Mouse (Mus musculus): ENCODE measurements around the gene Trp53. TPM values are rescaled to one million over a fixed set of nuclear protein-coding genes. Genes with fewer than 3 reads are reported as not detected.
A peak's percentile ranks its signal among the peaks of the same experiment; 100 is the strongest.

Gene Trp53
- polyA plus RNA-seq, 1 experiment from 2014 or later: 48.0 TPM

DNA sequence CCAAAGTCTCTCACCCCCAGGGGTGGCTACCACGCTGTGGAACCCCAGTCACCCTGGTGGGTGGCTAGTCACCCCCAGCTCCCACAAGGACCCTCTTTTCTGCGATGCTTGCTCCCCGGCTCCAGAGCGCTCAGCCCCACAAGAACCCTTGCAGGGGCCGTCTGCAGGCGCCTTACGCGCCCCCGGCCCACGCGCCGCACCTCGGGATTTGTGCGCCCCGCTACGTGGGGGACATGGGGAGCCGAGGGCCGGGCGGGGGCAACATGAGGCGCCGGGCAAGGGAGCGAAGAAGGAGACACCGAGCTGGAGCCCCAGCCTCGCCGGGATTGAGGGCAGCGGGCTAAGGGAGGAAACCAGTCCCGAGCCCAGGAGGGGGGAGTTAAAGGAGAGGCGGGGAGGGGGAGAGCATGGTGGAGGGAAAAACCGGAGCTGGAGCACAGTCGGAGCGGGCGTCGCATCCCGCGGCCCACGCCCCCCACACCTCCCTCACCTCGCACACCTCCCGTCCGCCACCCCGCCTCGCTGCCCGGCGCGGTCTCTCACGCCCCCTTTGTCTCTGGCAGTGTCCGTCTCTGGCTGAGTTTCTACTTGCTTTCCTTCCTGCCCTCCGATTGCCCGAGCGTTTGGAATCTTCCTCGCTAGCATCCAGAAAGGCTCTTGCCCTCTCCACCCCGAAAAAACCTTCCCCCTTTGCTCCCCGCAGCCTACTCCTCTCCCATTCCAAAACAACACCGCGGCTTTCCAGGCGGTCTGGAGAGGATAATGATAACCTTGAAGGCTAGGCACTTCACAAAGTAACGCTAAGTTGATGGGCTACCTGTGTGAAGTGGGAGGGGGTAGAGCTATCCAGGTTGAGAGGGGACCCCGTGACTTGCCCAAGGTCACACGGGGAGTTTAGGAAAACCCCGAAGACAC, 20.1 kb upstream of the Trp53 start, which contains the start of gene Efnb3:
Gene Efnb3 (minus strand): TSS at position 355 of the 915 bp plus-strand sequence.
- Histone ChIP-seq H3K9me3 (ENCODE audit: control insufficient read depth) (no peaks in the 10 kb centered on the region), H3K4me1 (replicated peaks; ENCODE audit: control insufficient read depth, insufficient read depth, low read length) (0 out of 2 replicates have a peak, but pooled peaks cover 3% of the 10 kb centered on the region), H3K27ac (ENCODE audit: low read depth, low read length) (no peak within 1 kb of the TSS), H3K27me3 (replicated peaks; ENCODE audit: control insufficient read depth, insufficient read depth, low read length) (no peaks in the 10 kb centered on the region; the same call in 1 of the 2 replicates), H3K36me3 (ENCODE audit: control insufficient read depth, insufficient read depth) (peaks cover 38% of the 10 kb centered on the region), H3K4me3 (ENCODE audit: low read depth, low read length) (peak within 1 kb of the TSS; percentile 46), H3K9ac (ENCODE audit: low read depth, low read length) (peak within 1 kb of the TSS; percentile 48), H3K4me2 (replicated peaks; ENCODE audit: low read depth) (peak within 1 kb of the TSS; percentile 73)
- no peak for ATAC-seq
- TF ChIP-seq CTCF (IDR thresholded peaks at IDR 0.05; ENCODE audit: low read depth): no peak
- WGBS: 4% methylated on average over 53 of the region's 59 CpGs

DNA sequence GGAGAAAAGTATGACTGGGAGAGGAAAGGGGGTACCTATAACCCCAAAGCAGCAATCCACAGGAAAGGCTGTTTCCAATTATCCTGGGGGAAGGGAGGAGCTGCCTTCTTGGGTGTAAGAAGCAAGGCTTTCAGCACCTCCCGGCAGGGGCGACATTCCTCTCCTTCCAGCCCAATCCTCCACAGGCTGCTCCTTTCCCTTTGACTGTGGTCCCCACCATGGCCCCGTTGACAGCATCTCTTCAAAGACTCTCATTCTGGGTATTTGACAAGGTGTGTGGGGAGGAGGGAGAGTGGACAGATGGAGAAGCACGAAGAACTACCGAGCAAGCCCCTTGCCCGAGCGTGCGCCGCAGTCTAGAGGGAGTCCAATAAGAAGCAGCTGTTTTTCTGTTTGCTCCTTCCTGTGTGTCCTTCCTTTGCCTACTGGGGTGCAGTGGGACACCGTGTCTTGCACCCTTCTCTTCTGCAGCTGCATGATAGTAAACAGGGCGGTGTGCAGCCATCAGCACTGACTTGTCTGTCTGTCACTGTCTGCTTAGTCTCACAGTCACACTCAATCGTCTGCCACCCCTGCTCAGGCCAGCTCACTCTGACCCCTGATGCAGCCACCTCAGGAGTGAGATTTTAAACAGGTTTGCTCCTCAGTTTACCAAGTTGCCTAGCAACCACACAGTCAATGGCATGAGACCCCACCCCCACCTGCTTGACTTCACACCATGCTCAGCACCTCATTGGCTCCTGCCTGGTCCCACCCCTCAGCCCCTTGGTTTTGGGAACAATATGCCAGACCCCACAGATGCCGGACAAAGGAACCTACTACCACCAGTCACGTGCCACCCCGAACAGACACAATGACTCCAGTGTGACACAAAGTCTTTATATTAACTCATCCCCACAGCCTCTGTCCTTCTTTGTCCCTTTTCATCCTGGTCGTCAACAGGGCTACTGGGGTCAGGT, 19.0 kb upstream of the Trp53 start:
- 57% methylated on average over 16 of the region's 16 CpGs for WGBS
- no peak overlapping the region for H3K9ac ChIP-seq (ENCODE audit: low read depth, low read length)
- 0 out of 2 replicates have a peak, but pooled peaks cover 3% of the 10 kb centered on the region for H3K4me1 ChIP-seq (replicated peaks; ENCODE audit: control insufficient read depth, insufficient read depth, low read length)
- peaks cover 45% of the 10 kb centered on the region for H3K36me3 ChIP-seq (ENCODE audit: control insufficient read depth, insufficient read depth)
- H3K9me3 ChIP-seq (ENCODE audit: control insufficient read depth): no peaks in the 10 kb centered on the region
- peak overlapping the region; percentile 46; the same call in 1 of the 2 replicates for H3K4me3 ChIP-seq (ENCODE audit: low read depth, low read length)
- no peak for TF ChIP-seq CTCF (IDR thresholded peaks at IDR 0.05; ENCODE audit: low read depth)
- no peak for ATAC-seq
- H3K4me2 ChIP-seq (replicated peaks; ENCODE audit: low read depth): no peak overlapping the region; the same call in 1 of the 2 replicates
- H3K27me3 ChIP-seq (replicated peaks; ENCODE audit: control insufficient read depth, insufficient read depth, low read length): no peaks in the 10 kb centered on the region; the same call in 1 of the 2 replicates
- H3K27ac ChIP-seq (ENCODE audit: low read depth, low read length): no peak overlapping the region

DNA sequence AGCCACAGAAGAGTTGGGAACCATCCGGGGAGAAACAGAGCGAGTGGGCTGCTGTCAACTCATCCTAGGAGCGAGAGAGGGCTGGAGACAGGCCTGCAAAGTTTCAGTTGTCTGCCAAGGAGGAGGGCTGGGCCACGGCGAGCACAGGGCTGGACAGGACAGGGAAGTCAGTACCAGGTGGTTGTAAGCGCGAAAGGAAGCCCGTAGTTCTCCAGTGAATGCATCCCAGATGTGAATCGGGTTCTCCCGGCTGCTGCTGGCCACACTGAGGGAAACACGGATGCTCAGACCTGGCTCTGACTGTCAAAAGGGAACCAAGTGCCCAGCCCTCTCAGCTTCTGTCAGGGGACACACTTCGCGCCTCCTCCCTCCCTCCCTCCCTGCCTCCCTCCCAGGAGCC, 16.8 kb upstream of the Trp53 start:
- Histone ChIP-seq H3K9me3 (ENCODE audit: control insufficient read depth) (no peaks in the 10 kb centered on the region), H3K4me2 (replicated peaks; ENCODE audit: low read depth) (no peak overlapping the region), H3K27ac (ENCODE audit: low read depth, low read length) (no peak overlapping the region), H3K27me3 (replicated peaks; ENCODE audit: control insufficient read depth, insufficient read depth, low read length) (no peaks in the 10 kb centered on the region; the same call in 1 of the 2 replicates), H3K4me3 (ENCODE audit: low read depth, low read length) (no peak overlapping the region), H3K9ac (ENCODE audit: low read depth, low read length) (no peak overlapping the region), H3K4me1 (replicated peaks; ENCODE audit: control insufficient read depth, insufficient read depth, low read length) (0 out of 2 replicates have a peak, but pooled peaks cover 3% of the 10 kb centered on the region), H3K36me3 (ENCODE audit: control insufficient read depth, insufficient read depth) (peaks cover 65% of the 10 kb centered on the region)
- ATAC-seq: no peak
- no peak for TF ChIP-seq CTCF (IDR thresholded peaks at IDR 0.05; ENCODE audit: low read depth)
- WGBS: 78% methylated on average over 13 of the region's 13 CpGs

DNA sequence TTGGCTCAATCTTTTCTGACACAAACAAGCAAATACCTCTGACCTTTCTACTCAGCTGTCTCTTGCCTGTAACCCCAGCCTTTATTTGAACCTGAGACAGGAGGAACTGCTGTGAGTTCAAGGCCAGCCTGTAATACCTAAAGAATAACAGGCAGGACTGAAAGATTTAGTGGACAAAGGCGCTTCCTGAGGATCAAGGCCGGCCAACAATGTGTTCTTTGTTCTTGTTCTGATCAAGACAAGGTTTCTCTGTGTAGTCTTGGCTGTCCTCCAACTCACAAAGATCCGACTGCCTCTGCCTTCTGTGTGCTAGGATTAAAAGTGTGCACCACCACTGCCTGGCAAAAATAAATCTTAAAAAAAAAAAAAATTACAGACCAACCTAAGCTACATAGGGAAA, 15.8 kb upstream of the Trp53 start:
- no peak overlapping the region for H3K4me3 ChIP-seq (ENCODE audit: low read depth, low read length)
- H3K36me3 ChIP-seq (ENCODE audit: control insufficient read depth, insufficient read depth): peaks cover 66% of the 10 kb centered on the region
- no peak for ATAC-seq
- H3K9me3 ChIP-seq (ENCODE audit: control insufficient read depth): no peaks in the 10 kb centered on the region
- WGBS: 54% methylated on average over 3 of the region's 3 CpGs
- no peaks in the 10 kb centered on the region for H3K4me1 ChIP-seq (replicated peaks; ENCODE audit: control insufficient read depth, insufficient read depth, low read length)
- H3K27me3 ChIP-seq (replicated peaks; ENCODE audit: control insufficient read depth, insufficient read depth, low read length): no peaks in the 10 kb centered on the region; the same call in 1 of the 2 replicates
- no peak overlapping the region for H3K27ac ChIP-seq (ENCODE audit: low read depth, low read length)
- no peak overlapping the region for H3K4me2 ChIP-seq (replicated peaks; ENCODE audit: low read depth)
- no peak overlapping the region for H3K9ac ChIP-seq (ENCODE audit: low read depth, low read length)
- TF ChIP-seq CTCF (IDR thresholded peaks at IDR 0.05; ENCODE audit: low read depth): no peak

DNA sequence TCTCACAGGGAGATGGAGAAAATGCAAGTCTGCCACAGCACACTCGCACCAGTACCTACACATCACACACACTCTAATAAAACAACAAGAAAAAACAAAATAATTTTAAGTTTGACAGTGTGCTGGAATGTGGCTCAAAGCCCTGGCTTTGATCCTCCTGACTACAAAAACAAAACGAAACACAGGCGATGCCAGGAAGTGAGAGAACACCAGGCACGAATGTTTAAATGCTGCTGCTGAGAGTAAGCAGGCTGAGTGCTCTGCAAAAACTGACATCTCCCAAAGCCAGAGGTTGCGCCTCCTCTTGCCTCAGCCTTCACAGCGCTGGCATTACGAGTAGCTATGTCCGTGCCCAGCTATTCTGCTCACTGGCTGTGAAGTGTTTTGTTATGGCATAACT, 15.0 kb upstream of the Trp53 start:
- H3K27ac ChIP-seq (ENCODE audit: low read depth, low read length): no peak overlapping the region
- WGBS: 80% methylated on average over 8 of the region's 8 CpGs

More for the DNA sequence above, 15.0 kb upstream of the Trp53 start:
- no peaks in the 10 kb centered on the region for H3K4me1 ChIP-seq (replicated peaks; ENCODE audit: control insufficient read depth, insufficient read depth, low read length)
- H3K9me3 ChIP-seq (ENCODE audit: control insufficient read depth): no peaks in the 10 kb centered on the region
- H3K4me3 ChIP-seq (ENCODE audit: low read depth, low read length): no peak overlapping the region
- H3K4me2 ChIP-seq (replicated peaks; ENCODE audit: low read depth): no peak overlapping the region
- no peaks in the 10 kb centered on the region; the same call in 1 of the 2 replicates for H3K27me3 ChIP-seq (replicated peaks; ENCODE audit: control insufficient read depth, insufficient read depth, low read length)
- TF ChIP-seq CTCF (IDR thresholded peaks at IDR 0.05; ENCODE audit: low read depth): no peak
- H3K9ac ChIP-seq (ENCODE audit: low read depth, low read length): no peak overlapping the region
- ATAC-seq: no peak
- H3K36me3 ChIP-seq (ENCODE audit: control insufficient read depth, insufficient read depth): peaks cover 73% of the 10 kb centered on the region

Data from intestine, postnatal 0 days (tissue).